Mouse (Mus musculus): ENCODE results near the gene Neo1. TPM values are rescaled to one million over a fixed set of nuclear protein-coding genes. Genes with fewer than 3 reads are reported as not detected.

Gene Neo1
- 10 to 100 TPM; 47.4 to 51.6 TPM for total RNA-seq (2021)
- long read RNA-seq, experiment 1, partial matches to known transcripts, result 1 of 8 reads
- long read RNA-seq, experiment 1, other reads (novel, unspliced or antisense), result 7 of 8 reads
- long read RNA-seq, experiment 2, full-length matches to known transcripts, result 1 of 6 reads
- long read RNA-seq, experiment 2, partial matches to known transcripts, result 2 of 6 reads
- long read RNA-seq, experiment 2, other reads (novel, unspliced or antisense), result 3 of 6 reads

- DNase-seq, result peak; percentile 86 to 90
Measured at GRCm38 (mm10) chr9:59036159-59036731, at the start of gene Neo1. Gene Neo1 (minus strand): TSS chr9:59036441.

- no peak for DNase-seq
Measured at GRCm38 (mm10) chr9:59075632-59076031, 39.4 kb upstream of the Neo1 start.

GRCm38 (mm10) chr9:59073887-59074286, 37.6 kb upstream of the Neo1 start:
- no peak for DNase-seq

GRCm38 (mm10) chr9:59072076-59072777, 36.0 kb upstream of the Neo1 start:
- DNase-seq, result no peak

GRCm38 (mm10) chr9:59071220-59071977, 35.2 kb upstream of the Neo1 start:
- DNase-seq, result peak; percentile 57 to 73

- DNase-seq, result no peak
Measured at GRCm38 (mm10) chr9:59070216-59070615, 34.0 kb upstream of the Neo1 start.

GRCm38 (mm10) chr9:59065616-59066301, 29.5 kb upstream of the Neo1 start:
- no peak for DNase-seq

GRCm38 (mm10) chr9:59062409-59062808, 26.2 kb upstream of the Neo1 start:
- DNase-seq, result peak; percentile 54 to 68

- no peak for DNase-seq
Measured at GRCm38 (mm10) chr9:59060026-59060605, 23.9 kb upstream of the Neo1 start.

GRCm38 (mm10) chr9:59059158-59059557, 22.9 kb upstream of the Neo1 start:
- no peak for DNase-seq

- DNase-seq, result no peak
Measured at GRCm38 (mm10) chr9:59058060-59058459, 21.8 kb upstream of the Neo1 start.

GRCm38 (mm10) chr9:59056281-59056680, 20.0 kb upstream of the Neo1 start:
- peak; percentile 43 for DNase-seq

GRCm38 (mm10) chr9:59041805-59042204, 5.6 kb upstream of the Neo1 start:
- DNase-seq, result no peak

GRCm38 (mm10) chr9:59036732-59037341, 596 bp upstream of the Neo1 start:
- no peak for DNase-seq

- peak; percentile 41 to 61 for DNase-seq
Measured at GRCm38 (mm10) chr9:59035342-59036158, 691 bp downstream of the Neo1 start.

GRCm38 (mm10) chr9:59034836-59035235, 1.4 kb downstream of the Neo1 start:
- DNase-seq, result peak in 1 of 2 experiments; percentile 8

- DNase-seq, result no peak
Measured at GRCm38 (mm10) chr9:59033492-59033891, 2.7 kb downstream of the Neo1 start.

- DNase-seq, result no peak
Measured at GRCm38 (mm10) chr9:59024245-59024844, 11.9 kb downstream of the Neo1 start.

GRCm38 (mm10) chr9:59016060-59016719, 20.1 kb downstream of the Neo1 start:
- no peak for DNase-seq

Measured in heart, adult 18-20 months (tissue).